Mouse (Mus musculus): ENCODE data around the gene Cstf3.
A peak's percentile ranks its signal among the peaks of the same experiment; 100 is the strongest.
"Not testable (repeated sequence)": the region's sequence is repeated elsewhere in the genome, so short reads cannot be mapped to it uniquely, and the experiment has no call there.

Gene Cstf3

GRCm38 (mm10) chr2:104590068-104590828, at the start of gene Cstf3:
TSS of gene Cstf3 (plus strand) at chr2:104590523.
- DNase-seq (ENCODE audit: low read depth, low spot score) = peak; percentile 98

DNA sequence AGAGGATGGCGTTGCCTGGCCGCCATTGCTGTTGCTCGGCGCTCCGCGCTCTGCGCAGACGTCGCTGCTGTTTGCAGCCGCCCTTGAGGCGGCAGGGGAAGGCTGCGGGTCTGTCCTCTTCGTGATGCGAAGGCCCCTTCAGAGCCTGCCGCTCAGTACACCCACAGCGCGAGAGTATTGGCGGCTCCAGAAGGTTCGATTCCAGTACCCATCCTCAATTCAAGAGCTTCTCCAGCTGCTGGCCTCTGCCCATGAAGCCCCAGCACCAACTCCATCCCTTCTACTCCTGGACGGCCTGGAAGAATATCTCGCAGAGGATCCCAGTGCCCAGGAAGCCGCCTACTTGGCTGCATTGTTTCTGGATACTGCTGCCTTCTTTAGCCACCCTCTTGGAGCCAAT, 33.6 kb upstream of the Cstf3 start:
- not testable (repeated sequence) for DNase-seq (ENCODE audit: low read depth, low spot score)

GRCm38 (mm10) chr2:104557722-104558121, 32.6 kb upstream of the Cstf3 start:
- no peak for DNase-seq (ENCODE audit: low read depth, low spot score)

DNA sequence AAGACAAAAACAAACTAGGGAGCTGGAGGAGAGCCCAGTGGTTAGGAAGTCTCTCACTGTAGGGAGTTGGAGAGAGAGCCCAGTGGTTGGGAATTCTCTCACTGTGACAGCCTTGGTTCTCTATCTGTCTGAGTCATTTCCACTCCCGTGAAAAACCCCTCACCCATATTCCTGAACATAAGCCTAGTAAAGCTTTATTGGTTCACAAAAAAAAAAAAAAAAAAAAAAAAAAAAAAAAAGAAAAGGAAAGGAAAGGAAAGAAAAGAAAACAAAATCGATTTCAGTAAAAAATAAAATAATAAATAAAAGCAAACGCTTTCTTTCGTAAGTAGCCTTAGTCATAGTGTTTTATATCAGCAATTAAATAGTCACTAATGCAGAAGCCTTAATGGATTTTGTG, 32.0 kb upstream of the Cstf3 start:
- DNase-seq (ENCODE audit: low read depth, low spot score) = no peak

GRCm38 (mm10) chr2:104558938-104559337, 31.4 kb upstream of the Cstf3 start:
- no peak for DNase-seq (ENCODE audit: low read depth, low spot score)

GRCm38 (mm10) chr2:104559591-104560380, 30.5 kb upstream of the Cstf3 start:
- DNase-seq (ENCODE audit: low read depth, low spot score) = no peak

- peak; percentile 46 for DNase-seq (ENCODE audit: low read depth, low spot score)
Observed at GRCm38 (mm10) chr2:104561386-104561785, 28.9 kb upstream of the Cstf3 start.

DNA sequence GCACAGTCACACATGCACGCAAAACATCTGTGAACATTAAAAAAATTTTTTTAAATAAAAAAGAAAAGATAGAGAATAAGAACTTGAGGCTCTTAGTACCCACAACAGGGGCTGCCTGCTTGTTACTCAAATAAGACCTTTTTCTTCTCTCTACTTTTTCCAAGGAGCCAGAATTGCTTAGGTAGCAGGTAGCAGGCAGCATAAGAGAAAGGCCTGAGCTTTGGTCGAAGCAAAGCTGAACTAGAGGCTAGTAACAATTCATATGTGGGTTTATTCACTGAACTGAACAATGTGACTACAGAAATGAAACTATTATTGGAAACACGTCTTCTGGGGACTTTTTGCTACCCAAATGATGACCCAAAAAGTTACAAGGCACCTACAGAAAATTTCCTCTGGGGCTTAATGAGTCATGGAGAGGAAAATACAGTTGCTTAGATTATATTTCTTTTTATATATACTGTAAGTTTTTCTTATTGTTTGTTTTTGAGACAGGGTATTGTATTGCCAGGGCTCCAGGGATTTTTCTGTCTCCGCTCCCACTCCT, 28.3 kb upstream of the Cstf3 start:
- DNase-seq (ENCODE audit: low read depth, low spot score) = peak; percentile 17

DNA sequence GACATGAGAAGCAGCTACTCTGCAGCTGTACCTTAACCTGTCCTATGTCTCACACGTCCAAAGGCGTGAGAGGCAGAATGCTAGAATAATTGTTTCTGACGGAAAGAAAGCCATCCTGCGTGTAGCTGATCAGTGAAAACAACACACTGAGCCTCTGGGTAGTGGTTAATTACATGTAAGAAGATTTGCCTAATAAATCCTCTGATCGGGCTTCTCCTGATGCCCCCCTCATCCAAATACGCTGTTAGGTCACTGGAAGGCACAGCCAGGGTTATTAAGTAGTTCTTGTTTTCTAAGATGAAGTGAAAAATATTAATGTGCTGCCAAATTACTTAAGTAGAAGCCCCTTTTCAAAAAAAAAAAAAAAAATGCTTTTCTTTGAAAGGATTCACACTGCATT, 18.3 kb upstream of the Cstf3 start:
- no peak for DNase-seq (ENCODE audit: low read depth, low spot score)

- DNase-seq (ENCODE audit: low read depth, low spot score) = no peak
Observed at GRCm38 (mm10) chr2:104576216-104576615, 14.1 kb upstream of the Cstf3 start.

DNA sequence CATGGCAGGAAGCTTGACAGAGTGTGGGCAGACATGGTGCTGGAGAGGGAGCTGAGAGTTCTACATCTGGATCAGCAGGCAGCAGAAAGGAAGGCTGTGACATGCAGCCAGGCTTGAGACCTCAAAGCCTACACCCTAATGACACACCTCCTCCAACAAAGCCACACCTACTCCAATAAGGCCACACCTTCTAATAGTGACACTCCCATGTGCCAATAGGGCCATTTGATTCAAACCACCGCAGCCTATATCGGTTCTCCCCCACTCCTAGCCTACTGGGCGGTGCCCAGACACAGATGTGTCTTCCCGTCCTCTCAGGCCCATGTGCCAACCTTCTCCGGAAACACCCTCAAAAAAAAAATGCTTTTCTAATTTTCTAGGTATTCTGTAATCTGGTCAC, 12.3 kb upstream of the Cstf3 start:
- DNase-seq (ENCODE audit: low read depth, low spot score) = no peak

DNA sequence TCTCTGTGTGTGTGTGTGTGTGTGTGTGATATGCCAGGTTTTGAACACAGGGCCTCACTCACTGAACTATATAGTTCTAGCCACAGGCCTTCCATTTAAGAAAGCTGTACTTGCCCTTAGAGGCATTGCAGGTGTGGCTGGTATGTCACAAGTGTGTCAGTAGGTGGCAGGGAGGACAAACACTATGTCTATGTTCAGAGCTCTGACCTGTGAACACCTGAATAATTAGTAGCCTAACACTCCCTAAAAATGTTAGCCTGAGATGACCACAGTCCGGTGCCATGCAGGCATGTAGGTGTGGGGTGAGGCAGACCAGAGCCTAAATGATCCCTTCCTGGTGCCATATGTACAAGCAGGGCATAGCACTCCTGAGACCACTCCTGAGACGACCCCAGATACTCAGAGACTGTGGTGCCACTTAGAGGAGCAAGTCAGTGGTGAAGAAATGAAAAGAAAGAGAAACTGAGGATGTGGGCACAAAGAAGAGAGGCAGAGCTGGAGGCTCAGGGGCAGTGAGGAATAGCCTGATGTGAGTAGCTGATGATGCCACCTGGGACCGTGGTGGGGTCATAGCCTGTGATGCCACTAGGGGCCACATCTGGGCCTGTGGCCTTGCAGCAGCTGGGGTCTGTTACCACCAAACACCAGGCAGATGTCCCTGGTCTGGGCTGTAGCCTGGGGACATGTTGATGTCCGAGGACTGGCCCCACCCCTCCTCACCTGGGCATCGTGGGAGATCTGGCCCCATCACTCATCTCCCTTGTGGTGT, 11.3 kb upstream of the Cstf3 start:
- DNase-seq (ENCODE audit: low read depth, low spot score) = no peak

DNA sequence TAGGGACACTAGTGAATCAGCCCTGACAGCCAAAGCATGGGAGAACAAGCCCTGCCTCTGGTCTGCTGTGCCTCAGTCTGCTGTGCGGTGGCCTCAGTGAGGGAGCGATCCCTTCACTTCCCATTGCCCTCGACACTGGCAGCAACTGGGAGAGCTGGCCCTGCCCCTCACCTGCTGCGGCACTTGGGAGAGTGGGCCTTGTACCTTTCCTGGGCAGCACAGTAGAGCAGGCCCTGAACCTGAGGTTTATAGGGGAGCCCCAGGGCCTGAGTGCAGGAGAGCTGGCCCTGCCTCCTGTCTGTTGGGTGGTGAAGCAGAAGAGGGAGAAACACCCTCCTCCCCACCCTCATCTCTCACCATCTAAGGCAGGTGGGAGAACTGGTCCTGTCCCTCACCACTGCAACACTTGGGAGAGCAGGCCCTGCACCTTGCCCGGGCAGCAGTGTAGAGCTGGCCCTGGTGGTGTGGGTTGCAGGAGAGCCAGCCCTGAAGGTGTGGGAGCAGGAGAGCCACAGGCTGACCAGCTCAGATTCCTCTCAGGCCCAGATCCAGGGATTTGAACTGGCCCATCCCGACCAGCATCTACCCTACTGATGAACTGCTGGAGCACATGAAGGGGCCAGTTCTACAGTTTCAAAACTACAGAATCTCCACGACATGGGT, 10.4 kb upstream of the Cstf3 start:
- no peak for DNase-seq (ENCODE audit: low read depth, low spot score)

- DNase-seq (ENCODE audit: low read depth, low spot score) = no peak
Observed at GRCm38 (mm10) chr2:104581281-104581879, 8.9 kb upstream of the Cstf3 start.

- no peak for DNase-seq (ENCODE audit: low read depth, low spot score)
Observed at GRCm38 (mm10) chr2:104583032-104583431, 7.3 kb upstream of the Cstf3 start.

GRCm38 (mm10) chr2:104584226-104584625, 6.1 kb upstream of the Cstf3 start:
- no peak for DNase-seq (ENCODE audit: low read depth, low spot score)

DNA sequence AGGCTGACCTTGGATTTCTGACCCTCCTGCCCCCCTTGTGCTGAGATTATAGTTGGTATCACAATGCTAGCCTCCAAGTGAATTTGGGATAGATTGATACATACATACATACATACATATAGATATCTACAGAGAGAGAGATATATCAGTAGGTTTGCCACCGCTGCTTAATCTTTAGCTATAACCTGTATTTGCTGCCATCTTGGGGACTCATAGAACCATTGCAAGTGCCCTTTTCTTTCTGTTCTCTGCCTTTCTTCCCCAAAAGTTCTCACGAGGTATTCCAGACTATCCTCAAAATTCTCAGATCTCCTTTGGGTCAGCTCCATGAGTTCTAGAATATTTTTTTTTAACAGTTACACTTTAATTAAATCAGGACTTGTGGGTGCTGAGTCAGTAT, 4.7 kb upstream of the Cstf3 start:
- DNase-seq (ENCODE audit: low read depth, low spot score) = peak; percentile 23

- no peak for DNase-seq (ENCODE audit: low read depth, low spot score)
Observed at GRCm38 (mm10) chr2:104588552-104588951, 1.8 kb upstream of the Cstf3 start.

DNA sequence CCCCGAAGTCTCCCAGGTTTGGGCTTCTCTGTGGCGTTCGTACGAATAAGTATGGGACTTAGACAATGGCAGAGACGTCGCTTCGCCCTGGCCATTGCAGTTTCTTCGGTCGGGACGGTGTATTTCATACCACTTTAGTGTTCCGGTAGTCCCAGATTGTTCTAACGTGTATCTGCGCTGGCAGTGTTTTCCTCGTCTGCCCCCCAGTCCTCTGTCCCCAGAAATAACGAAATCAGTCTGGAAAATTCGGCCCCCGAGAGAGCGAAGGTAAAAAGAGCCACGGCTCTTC, 450 bp downstream of the Cstf3 start:
- no peak for DNase-seq (ENCODE audit: low read depth, low spot score)

- peak; percentile 9 for DNase-seq (ENCODE audit: low read depth, low spot score)
Observed at GRCm38 (mm10) chr2:104591141-104591540, 818 bp downstream of the Cstf3 start.

DNA sequence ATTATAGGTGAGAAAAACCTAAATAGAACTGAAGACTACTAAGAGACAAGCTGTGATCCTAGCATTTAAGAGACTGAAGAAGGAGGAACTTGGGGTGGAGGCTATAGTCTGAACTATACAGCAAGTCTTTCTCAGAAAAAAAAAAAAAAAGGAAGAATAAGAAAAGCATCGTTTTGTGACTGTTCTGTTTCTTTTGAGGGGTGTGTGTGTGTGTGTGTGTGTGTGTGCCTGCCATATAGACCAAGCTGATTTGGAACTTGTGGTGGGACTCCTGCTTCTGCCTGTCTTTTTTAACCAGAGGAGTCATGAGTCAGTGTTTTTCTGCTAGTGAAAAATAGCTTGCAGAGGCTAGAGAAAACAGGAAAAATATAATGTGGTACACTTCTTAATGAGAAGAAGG, 4.7 kb downstream of the Cstf3 start:
- no peak for DNase-seq (ENCODE audit: low read depth, low spot score)
